Mouse (Mus musculus): ENCODE results near the gene 6430571L13Rik. TPM values are rescaled to one million over a fixed set of nuclear protein-coding genes. Genes with fewer than 3 reads are reported as not detected.
A peak's percentile ranks its signal among the peaks of the same experiment; 100 is the strongest.

Gene 6430571L13Rik
- polyA plus RNA-seq (2016; fragmentation: Nextera tagmentation; extraction: Ambion mirVana), result 0.72 and 0.74 TPM in 2 replicates

- H3K9me3 ChIP-seq (replicated peaks), result no peaks in the 10 kb centered on the region
- peak; percentile 92 for DNase-seq (ENCODE audit: low spot score)
Observed at GRCm38 (mm10) chr9:107340267-107340859, at the start of gene 6430571L13Rik. 6430571L13Rik (plus strand) TSS chr9:107340602.

GRCm38 (mm10) chr9:107290897-107291296 lies 49.5 kb upstream of the 6430571L13Rik start:
- Histone ChIP-seq H3K4me3 (no peak overlapping the region), H3K27ac (no peak overlapping the region), H3K4me1 (peaks cover 31% of the 10 kb centered on the region), H3K36me3 (no peaks in the 10 kb centered on the region), H3K27me3 (ENCODE audit: low read depth, poor library complexity, severe bottlenecking) (peaks cover 38% of the 10 kb centered on the region), H3K9me3 (replicated peaks) (no peaks in the 10 kb centered on the region)
- WGBS, result 29% methylated on average over 10 of the region's 10 CpGs
- peak; percentile 88 for DNase-seq (ENCODE audit: low spot score)

More at GRCm38 (mm10) chr9:107340267-107340859, at the start of gene 6430571L13Rik:
- peak within 1 kb of the TSS; percentile 59 for H3K27ac ChIP-seq
- H3K4me1 ChIP-seq, result peaks cover 27% of the 10 kb centered on the region
- under 1% methylated on average over 34 of the region's 34 CpGs for WGBS
- peak within 1 kb of the TSS; percentile 71 for H3K4me3 ChIP-seq
- H3K27me3 ChIP-seq (ENCODE audit: low read depth, poor library complexity, severe bottlenecking), result peaks cover 34% of the 10 kb centered on the region
- no peaks in the 10 kb centered on the region for H3K36me3 ChIP-seq

GRCm38 (mm10) chr9:107294249-107294648 lies 46.2 kb upstream of the 6430571L13Rik start:
- DNase-seq (ENCODE audit: low spot score), result peak; percentile 79
- peaks cover 35% of the 10 kb centered on the region for H3K4me1 ChIP-seq
- H3K27ac ChIP-seq, result no peak overlapping the region
- peaks cover 28% of the 10 kb centered on the region for H3K27me3 ChIP-seq (ENCODE audit: low read depth, poor library complexity, severe bottlenecking)
- no peaks in the 10 kb centered on the region for H3K9me3 ChIP-seq (replicated peaks)
- no peaks in the 10 kb centered on the region for H3K36me3 ChIP-seq
- 4% methylated on average over 6 of the region's 6 CpGs for WGBS
- no peak overlapping the region for H3K4me3 ChIP-seq

- no peak overlapping the region for H3K4me3 ChIP-seq
- peaks cover 3% of the 10 kb centered on the region for H3K36me3 ChIP-seq
- WGBS, result 78% methylated on average over 4 of the region's 4 CpGs
- H3K9me3 ChIP-seq (replicated peaks), result no peaks in the 10 kb centered on the region
- DNase-seq (ENCODE audit: low spot score), result no peak
- peaks cover 28% of the 10 kb centered on the region for H3K27me3 ChIP-seq (ENCODE audit: low read depth, poor library complexity, severe bottlenecking)
- H3K4me1 ChIP-seq, result peaks cover 27% of the 10 kb centered on the region
- H3K27ac ChIP-seq, result no peak overlapping the region
Observed at GRCm38 (mm10) chr9:107295616-107296015, 44.8 kb upstream of the 6430571L13Rik start.

- Histone ChIP-seq H3K27ac (peak within 1 kb of the TSS; percentile 83), H3K4me1 (peaks cover 27% of the 10 kb centered on the region), H3K4me3 (peak within 1 kb of the TSS; percentile 77), H3K36me3 (peaks cover 5% of the 10 kb centered on the region), H3K27me3 (ENCODE audit: low read depth, poor library complexity, severe bottlenecking) (peaks cover 28% of the 10 kb centered on the region), H3K9me3 (replicated peaks) (no peaks in the 10 kb centered on the region)
- no peak for DNase-seq (ENCODE audit: low spot score)
Observed at GRCm38 (mm10) chr9:107296016-107296040, 44.6 kb upstream of the 6430571L13Rik start, which contains the start of gene Cish. Cish (plus strand) TSS chr9:107296026.

DNA sequence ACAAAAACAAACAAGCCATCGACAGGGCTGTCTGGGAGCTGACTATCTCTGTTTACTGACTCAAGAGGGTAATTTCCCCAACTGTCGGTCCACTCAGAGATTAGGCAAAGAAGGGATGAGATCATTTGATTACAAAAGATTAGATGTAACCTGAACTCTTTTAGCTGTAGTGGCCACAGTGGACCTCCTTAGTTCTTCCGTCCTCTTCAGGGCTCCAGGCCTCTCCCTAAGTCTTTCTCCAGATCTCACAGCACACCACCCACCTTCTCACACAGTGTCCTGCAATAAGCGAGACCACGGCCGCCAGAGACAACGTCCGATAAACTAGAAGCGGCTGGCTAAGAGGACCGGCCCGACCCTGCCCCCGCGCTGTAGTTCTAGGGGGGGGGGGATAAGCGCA lies 44.4 kb upstream of the 6430571L13Rik start:
- 8% methylated on average over 14 of the region's 14 CpGs for WGBS
- peak overlapping the region; percentile 83; the same call in 1 of the 2 replicates for H3K27ac ChIP-seq

GRCm38 (mm10) chr9:107296501-107296965 lies 43.9 kb upstream of the 6430571L13Rik start:
- WGBS, result under 1% methylated on average over 31 of the region's 31 CpGs
- Histone ChIP-seq H3K27ac (peak overlapping the region; percentile 83), H3K9me3 (replicated peaks) (no peaks in the 10 kb centered on the region), H3K36me3 (peaks cover 12% of the 10 kb centered on the region), H3K27me3 (ENCODE audit: low read depth, poor library complexity, severe bottlenecking) (peaks cover 28% of the 10 kb centered on the region), H3K4me1 (peaks cover 27% of the 10 kb centered on the region), H3K4me3 (peak overlapping the region; percentile 77)
- peak; percentile 84 for DNase-seq (ENCODE audit: low spot score)

More for the DNA sequence above, 44.4 kb upstream of the 6430571L13Rik start:
- Histone ChIP-seq H3K4me1 (peaks cover 27% of the 10 kb centered on the region), H3K4me3 (peak overlapping the region; percentile 77), H3K27me3 (ENCODE audit: low read depth, poor library complexity, severe bottlenecking) (peaks cover 28% of the 10 kb centered on the region), H3K36me3 (peaks cover 7% of the 10 kb centered on the region), H3K9me3 (replicated peaks) (no peaks in the 10 kb centered on the region)
- no peak for DNase-seq (ENCODE audit: low spot score)

- Histone ChIP-seq H3K4me3 (peak overlapping the region; percentile 77), H3K9me3 (replicated peaks) (no peaks in the 10 kb centered on the region), H3K4me1 (peaks cover 27% of the 10 kb centered on the region), H3K27ac (peak overlapping the region; percentile 83), H3K36me3 (peaks cover 14% of the 10 kb centered on the region), H3K27me3 (ENCODE audit: low read depth, poor library complexity, severe bottlenecking) (peaks cover 28% of the 10 kb centered on the region)
- WGBS, result 18% methylated on average over 16 of the region's 16 CpGs
- no peak for DNase-seq (ENCODE audit: low spot score)
Observed at GRCm38 (mm10) chr9:107297059-107297458, 43.3 kb upstream of the 6430571L13Rik start.

DNA sequence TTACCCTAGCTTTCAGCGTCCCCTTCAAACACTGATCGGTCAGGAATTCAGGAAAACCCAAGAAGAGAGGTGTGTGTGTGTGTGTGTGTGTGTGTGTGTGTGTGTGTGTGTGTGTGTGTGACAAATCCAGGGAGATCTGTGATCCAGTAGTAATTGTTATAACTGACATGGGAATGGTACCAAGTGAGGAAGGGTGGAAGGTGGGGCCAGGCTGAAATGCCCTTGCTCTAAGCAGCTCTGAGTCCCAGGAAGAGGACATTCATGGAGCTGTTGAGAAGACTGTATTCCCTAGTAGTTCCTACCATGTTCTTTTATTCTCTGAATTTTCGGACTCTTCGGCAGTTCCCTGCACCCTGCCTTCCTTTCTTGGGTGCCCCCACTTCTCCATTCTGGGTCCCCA lies 42.7 kb upstream of the 6430571L13Rik start:
- Histone ChIP-seq H3K27ac (no peak overlapping the region), H3K4me3 (peak overlapping the region; percentile 77), H3K4me1 (peaks cover 27% of the 10 kb centered on the region), H3K27me3 (ENCODE audit: low read depth, poor library complexity, severe bottlenecking) (peaks cover 25% of the 10 kb centered on the region), H3K9me3 (replicated peaks) (no peaks in the 10 kb centered on the region), H3K36me3 (peaks cover 14% of the 10 kb centered on the region)
- DNase-seq (ENCODE audit: low spot score), result no peak
- 92% methylated on average over 4 of the region's 4 CpGs for WGBS

DNA sequence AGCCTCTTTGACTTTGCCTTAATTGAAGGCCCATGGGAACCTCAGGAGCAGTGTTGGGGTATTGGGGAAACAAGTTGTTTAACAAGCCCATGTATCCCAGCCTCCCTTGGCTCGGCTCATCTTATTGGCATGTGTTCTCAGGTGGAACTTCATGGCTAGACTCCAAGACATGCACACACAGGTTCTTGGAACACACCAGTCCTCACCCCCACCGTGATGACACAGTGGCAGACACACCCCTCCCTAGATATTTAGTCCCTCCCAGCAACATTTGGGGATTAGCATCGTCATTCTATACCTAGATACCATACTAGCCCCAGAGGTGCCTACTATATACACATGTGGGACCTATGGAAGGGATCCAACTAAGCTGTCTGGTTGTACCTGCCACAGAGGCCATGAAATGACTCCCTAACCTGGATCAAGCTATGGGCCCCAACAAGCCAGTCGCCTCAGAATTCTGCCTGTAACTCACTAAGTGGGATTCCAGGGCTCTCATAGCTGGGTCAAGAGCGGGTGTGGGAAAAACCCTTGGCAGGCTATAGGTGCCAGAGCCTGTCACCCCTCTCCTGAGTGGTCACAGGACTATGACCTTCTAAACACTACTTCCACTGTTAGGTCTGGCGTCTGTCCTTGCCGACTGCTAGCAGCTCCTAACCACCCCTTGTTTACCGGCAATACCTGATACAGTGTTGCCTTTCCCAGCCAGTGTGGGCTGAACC lies 42.2 kb upstream of the 6430571L13Rik start:
- peaks cover 14% of the 10 kb centered on the region for H3K36me3 ChIP-seq
- WGBS, result 81% methylated on average over 8 of the region's 8 CpGs
- no peak overlapping the region for H3K27ac ChIP-seq

DNA sequence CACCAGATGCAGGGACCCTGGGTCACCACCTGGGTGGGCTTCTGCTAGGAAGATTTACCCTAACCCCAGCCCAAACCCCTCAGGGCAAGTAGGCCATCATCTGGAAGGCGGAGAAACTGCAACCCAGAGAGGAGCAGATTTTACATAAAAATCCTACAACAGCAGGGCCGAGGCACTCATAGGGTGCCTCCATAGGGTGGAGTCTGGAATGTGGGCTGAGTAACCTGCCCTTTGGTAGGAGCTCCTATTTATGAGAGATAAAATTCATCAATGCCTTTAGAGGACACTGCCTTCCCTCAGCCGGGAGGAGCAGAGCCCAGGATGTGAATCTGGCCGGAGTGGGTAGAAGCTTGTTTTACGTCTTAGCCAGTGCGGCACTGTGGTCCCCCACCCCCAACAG lies 41.5 kb upstream of the 6430571L13Rik start:
- Histone ChIP-seq H3K4me1 (peaks cover 27% of the 10 kb centered on the region), H3K27me3 (ENCODE audit: low read depth, poor library complexity, severe bottlenecking) (peaks cover 20% of the 10 kb centered on the region), H3K9me3 (replicated peaks) (no peaks in the 10 kb centered on the region), H3K27ac (no peak overlapping the region), H3K4me3 (no peak overlapping the region), H3K36me3 (peaks cover 14% of the 10 kb centered on the region)
- DNase-seq (ENCODE audit: low spot score), result no peak
- 84% methylated on average over 6 of the region's 6 CpGs for WGBS

More for the DNA sequence above, 42.2 kb upstream of the 6430571L13Rik start:
- Histone ChIP-seq H3K27me3 (ENCODE audit: low read depth, poor library complexity, severe bottlenecking) (peaks cover 20% of the 10 kb centered on the region), H3K4me3 (no peak overlapping the region), H3K4me1 (peaks cover 27% of the 10 kb centered on the region), H3K9me3 (replicated peaks) (no peaks in the 10 kb centered on the region)
- DNase-seq (ENCODE audit: low spot score), result no peak

DNA sequence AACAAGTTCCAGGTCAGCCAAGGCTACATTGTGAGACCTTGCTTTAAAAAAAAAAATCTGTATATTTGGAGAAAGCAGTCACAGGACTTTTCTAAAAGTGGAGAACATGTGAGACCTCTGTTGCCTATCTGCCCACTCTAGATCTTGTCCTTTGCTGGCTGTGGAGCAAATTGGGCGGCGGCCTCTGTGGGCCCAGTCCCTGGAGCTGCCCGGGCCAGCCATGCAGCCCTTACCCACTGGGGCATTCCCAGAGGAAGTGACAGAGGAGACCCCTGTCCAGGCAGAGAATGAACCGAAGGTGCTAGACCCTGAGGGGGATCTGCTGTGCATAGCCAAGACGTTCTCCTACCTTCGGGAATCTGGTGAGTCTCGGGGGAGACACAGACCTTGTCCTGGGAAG lies 40.6 kb upstream of the 6430571L13Rik start:
- H3K36me3 ChIP-seq, result peaks cover 14% of the 10 kb centered on the region
- 90% methylated on average over 7 of the region's 7 CpGs for WGBS
- no peak for DNase-seq (ENCODE audit: low spot score)
- H3K4me1 ChIP-seq, result peaks cover 24% of the 10 kb centered on the region
- H3K4me3 ChIP-seq, result no peak overlapping the region
- no peak overlapping the region for H3K27ac ChIP-seq
- peaks cover 16% of the 10 kb centered on the region for H3K27me3 ChIP-seq (ENCODE audit: low read depth, poor library complexity, severe bottlenecking)
- H3K9me3 ChIP-seq (replicated peaks), result no peaks in the 10 kb centered on the region

GRCm38 (mm10) chr9:107300224-107300973 lies 40.0 kb upstream of the 6430571L13Rik start:
- 93% methylated on average over 30 of the region's 30 CpGs for WGBS
- Histone ChIP-seq H3K4me1 (peaks cover 27% of the 10 kb centered on the region), H3K27ac (no peak overlapping the region), H3K9me3 (replicated peaks) (no peaks in the 10 kb centered on the region), H3K27me3 (ENCODE audit: low read depth, poor library complexity, severe bottlenecking) (peaks cover 13% of the 10 kb centered on the region), H3K4me3 (no peak overlapping the region), H3K36me3 (peaks cover 14% of the 10 kb centered on the region)
- no peak for DNase-seq (ENCODE audit: low spot score)
